Mouse (Mus musculus): ENCODE measurements around the gene Pcdh15. TPM values are rescaled to one million over a fixed set of nuclear protein-coding genes. Genes with fewer than 3 reads are reported as not detected.

Gene Pcdh15
- polyA plus RNA-seq, 1 experiment from 2014 or later: 0.70 TPM

DNA sequence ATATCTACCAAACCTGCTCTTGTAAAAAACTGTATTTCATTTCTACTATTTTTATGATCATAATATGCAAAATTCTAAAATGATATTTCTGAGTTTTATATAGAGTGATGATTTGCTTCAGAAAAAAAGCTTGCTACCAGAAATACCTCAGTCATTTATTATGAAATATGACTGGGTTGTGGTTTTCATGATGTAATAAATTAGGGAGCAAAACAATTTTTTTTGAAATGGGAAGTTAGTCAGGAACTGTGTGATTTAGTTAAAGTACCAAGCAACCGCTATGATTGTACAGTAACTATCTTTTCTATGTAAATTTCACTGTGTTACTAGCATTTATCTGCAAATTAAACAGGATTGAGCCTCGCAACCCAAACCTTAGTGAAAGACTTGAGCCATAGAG lies 1480.8 kb downstream of the Pcdh15 start:
- no peak overlapping the region for H3K4me2 ChIP-seq (ENCODE audit: low read length)
- H3K4me3 ChIP-seq (ENCODE audit: control insufficient read depth in 1 of 2, insufficient read depth in 1 of 2, low read depth in 1 of 2, low read length in 2 of 2): no peak overlapping the region
- 74% methylated on average over 2 of the region's 2 CpGs for WGBS
- no peak for ATAC-seq (ENCODE audit: insufficient number of reproducible peaks, insufficient read depth, low FRiP score, low read depth)
- no peaks in the 10 kb centered on the region for H3K4me1 ChIP-seq (ENCODE audit: control insufficient read depth in 2 of 2, insufficient read depth in 2 of 2, low read length in 2 of 2)
- no peaks in the 10 kb centered on the region for H3K9me3 ChIP-seq (ENCODE audit: control insufficient read depth, low read length)
- no peak overlapping the region for H3K27ac ChIP-seq (replicated peaks in 1 of 2; ENCODE audit: control insufficient read depth in 1 of 2, insufficient read depth in 1 of 2, low read depth in 2 of 2, low read length in 2 of 2)
- no peak overlapping the region for H3K9ac ChIP-seq (ENCODE audit: low read length)
- H3K27me3 ChIP-seq (ENCODE audit: control insufficient read depth, insufficient read depth, low read length): no peaks in the 10 kb centered on the region
- H3K36me3 ChIP-seq (ENCODE audit: control insufficient read depth, insufficient read depth, low read length): no peaks in the 10 kb centered on the region

- no peak overlapping the region for H3K4me3 ChIP-seq (ENCODE audit: control insufficient read depth in 1 of 2, insufficient read depth in 1 of 2, low read depth in 1 of 2, low read length in 2 of 2)
- H3K27me3 ChIP-seq (ENCODE audit: control insufficient read depth, insufficient read depth, low read length): no peaks in the 10 kb centered on the region
- no peak overlapping the region for H3K9ac ChIP-seq (ENCODE audit: low read length)
- no peaks in the 10 kb centered on the region for H3K4me1 ChIP-seq (ENCODE audit: control insufficient read depth in 2 of 2, insufficient read depth in 2 of 2, low read length in 2 of 2)
- no peak overlapping the region for H3K27ac ChIP-seq (replicated peaks in 1 of 2; ENCODE audit: control insufficient read depth in 1 of 2, insufficient read depth in 1 of 2, low read depth in 2 of 2, low read length in 2 of 2)
- no peak for ATAC-seq (ENCODE audit: insufficient number of reproducible peaks, insufficient read depth, low FRiP score, low read depth)
- H3K36me3 ChIP-seq (ENCODE audit: control insufficient read depth, insufficient read depth, low read length): no peaks in the 10 kb centered on the region
- no peak overlapping the region for H3K4me2 ChIP-seq (ENCODE audit: low read length)
- H3K9me3 ChIP-seq (ENCODE audit: control insufficient read depth, low read length): no peaks in the 10 kb centered on the region
- WGBS: 69% methylated on average over 3 of the region's 3 CpGs
Observed at GRCm38 (mm10) chr10:74591799-74592198, 1492.7 kb downstream of the Pcdh15 start.

- H3K9ac ChIP-seq (ENCODE audit: low read length): no peak overlapping the region
- WGBS: 80% methylated on average over 2 of the region's 2 CpGs
- no peaks in the 10 kb centered on the region for H3K27me3 ChIP-seq (ENCODE audit: control insufficient read depth, insufficient read depth, low read length)
- ATAC-seq (ENCODE audit: insufficient number of reproducible peaks, insufficient read depth, low FRiP score, low read depth): no peak
- H3K9me3 ChIP-seq (ENCODE audit: control insufficient read depth, low read length): no peaks in the 10 kb centered on the region
- no peaks in the 10 kb centered on the region for H3K36me3 ChIP-seq (ENCODE audit: control insufficient read depth, insufficient read depth, low read length)
- H3K4me3 ChIP-seq (ENCODE audit: control insufficient read depth in 1 of 2, insufficient read depth in 1 of 2, low read depth in 1 of 2, low read length in 2 of 2): no peak overlapping the region
- no peaks in the 10 kb centered on the region for H3K4me1 ChIP-seq (ENCODE audit: control insufficient read depth in 2 of 2, insufficient read depth in 2 of 2, low read length in 2 of 2)
- H3K4me2 ChIP-seq (ENCODE audit: low read length): no peak overlapping the region
- H3K27ac ChIP-seq (replicated peaks in 1 of 2; ENCODE audit: control insufficient read depth in 1 of 2, insufficient read depth in 1 of 2, low read depth in 2 of 2, low read length in 2 of 2): no peak overlapping the region
Observed at GRCm38 (mm10) chr10:74607683-74608082, 1508.5 kb downstream of the Pcdh15 start.

DNA sequence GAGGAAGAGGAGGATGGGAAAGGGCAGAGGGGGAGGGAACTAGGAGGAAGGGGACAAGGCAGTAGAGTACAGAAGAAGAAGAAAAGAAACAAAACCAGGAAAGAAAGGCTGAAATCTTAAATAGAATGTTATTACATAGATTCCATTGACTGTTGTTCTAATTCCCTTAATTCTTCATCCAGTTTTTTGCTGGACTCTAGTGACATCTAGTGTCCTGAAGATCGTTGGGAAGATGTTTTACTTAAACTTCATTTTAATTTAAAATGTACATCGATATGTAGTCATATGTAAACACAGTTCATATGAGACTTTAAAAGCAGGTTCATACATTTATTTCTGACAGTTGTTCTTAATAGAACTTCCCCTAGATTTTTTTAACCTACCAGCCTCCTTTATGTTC lies 1522.7 kb downstream of the Pcdh15 start:
- ATAC-seq (ENCODE audit: insufficient number of reproducible peaks, insufficient read depth, low FRiP score, low read depth): no peak
- no peak overlapping the region for H3K9ac ChIP-seq (ENCODE audit: low read length)
- H3K4me1 ChIP-seq (ENCODE audit: control insufficient read depth in 2 of 2, insufficient read depth in 2 of 2, low read length in 2 of 2): no peaks in the 10 kb centered on the region
- H3K4me2 ChIP-seq (ENCODE audit: low read length): no peak overlapping the region
- H3K27ac ChIP-seq (replicated peaks in 1 of 2; ENCODE audit: control insufficient read depth in 1 of 2, insufficient read depth in 1 of 2, low read depth in 2 of 2, low read length in 2 of 2): no peak overlapping the region
- H3K4me3 ChIP-seq (ENCODE audit: control insufficient read depth in 1 of 2, insufficient read depth in 1 of 2, low read depth in 1 of 2, low read length in 2 of 2): no peak overlapping the region
- WGBS: 50% methylated on average over 2 of the region's 2 CpGs
- no peaks in the 10 kb centered on the region for H3K27me3 ChIP-seq (ENCODE audit: control insufficient read depth, insufficient read depth, low read length)
- no peaks in the 10 kb centered on the region for H3K9me3 ChIP-seq (ENCODE audit: control insufficient read depth, low read length)
- no peaks in the 10 kb centered on the region for H3K36me3 ChIP-seq (ENCODE audit: control insufficient read depth, insufficient read depth, low read length)

DNA sequence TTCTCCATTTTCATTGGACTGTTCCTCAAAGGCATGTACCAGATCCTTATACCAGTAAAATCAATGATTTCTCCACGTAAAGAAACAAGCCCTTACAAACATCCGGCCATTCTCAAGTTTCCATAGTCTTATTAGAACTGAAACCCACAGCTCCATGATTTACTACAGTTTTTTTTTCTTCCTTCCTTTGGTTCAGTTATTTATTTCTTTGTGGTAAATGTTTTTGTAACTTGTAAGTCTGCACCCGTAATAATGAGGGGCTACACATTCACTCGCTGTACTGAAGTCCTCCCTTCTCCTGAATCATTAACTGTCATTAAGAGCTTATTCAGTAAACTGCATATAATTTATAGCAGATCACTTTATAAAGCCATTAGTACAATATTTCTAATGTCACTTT lies 1526.6 kb downstream of the Pcdh15 start:
- WGBS: 83% methylated on average over 4 of the region's 4 CpGs
- Histone ChIP-seq H3K36me3 (ENCODE audit: control insufficient read depth, insufficient read depth, low read length) (no peaks in the 10 kb centered on the region), H3K4me1 (ENCODE audit: control insufficient read depth in 2 of 2, insufficient read depth in 2 of 2, low read length in 2 of 2) (no peaks in the 10 kb centered on the region), H3K27me3 (ENCODE audit: control insufficient read depth, insufficient read depth, low read length) (no peaks in the 10 kb centered on the region), H3K4me2 (ENCODE audit: low read length) (no peak overlapping the region), H3K9me3 (ENCODE audit: control insufficient read depth, low read length) (no peaks in the 10 kb centered on the region), H3K27ac (replicated peaks in 1 of 2; ENCODE audit: control insufficient read depth in 1 of 2, insufficient read depth in 1 of 2, low read depth in 2 of 2, low read length in 2 of 2) (no peak overlapping the region), H3K4me3 (ENCODE audit: control insufficient read depth in 1 of 2, insufficient read depth in 1 of 2, low read depth in 1 of 2, low read length in 2 of 2) (no peak overlapping the region), H3K9ac (ENCODE audit: low read length) (no peak overlapping the region)
- ATAC-seq (ENCODE audit: insufficient number of reproducible peaks, insufficient read depth, low FRiP score, low read depth): no peak

DNA sequence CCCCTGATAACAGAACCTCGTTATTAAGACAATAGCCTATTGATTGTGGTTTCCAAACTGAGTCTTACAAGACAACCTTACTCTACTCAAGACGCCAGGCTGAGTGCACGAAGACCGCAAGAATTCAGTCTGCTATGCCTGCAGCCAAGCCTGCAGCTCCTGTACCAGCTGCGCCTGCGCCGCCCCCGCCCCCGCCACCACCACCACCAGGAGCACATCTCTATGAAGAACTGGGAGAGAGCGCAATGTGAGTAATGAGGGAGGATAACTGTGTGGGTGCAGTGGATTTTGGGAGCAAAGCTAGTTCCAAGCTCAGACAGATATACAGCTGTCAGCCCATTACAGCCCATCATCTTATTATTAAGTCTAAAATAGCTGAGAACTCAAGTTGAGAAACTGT lies 1527.5 kb downstream of the Pcdh15 start:
- no peak for ATAC-seq (ENCODE audit: insufficient number of reproducible peaks, insufficient read depth, low FRiP score, low read depth)

DNA sequence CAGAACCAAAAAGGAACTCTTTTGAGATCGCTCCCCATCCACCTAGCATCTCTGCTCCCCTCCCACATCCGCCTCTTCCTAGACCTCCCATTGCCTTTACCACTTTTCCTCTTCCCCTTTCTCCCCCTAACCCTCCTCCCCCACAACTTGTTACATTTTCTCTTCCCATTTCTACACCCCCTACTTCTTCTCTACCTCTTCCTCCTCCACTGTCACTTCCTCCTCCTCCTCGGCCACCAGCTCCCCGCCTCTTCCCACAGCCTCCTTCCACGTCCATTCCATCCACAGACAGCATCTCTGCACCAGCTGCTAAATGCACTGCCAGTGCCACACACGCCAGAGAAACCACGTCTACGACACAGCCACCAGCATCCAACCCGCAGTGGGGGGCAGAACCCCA lies 1532.2 kb downstream of the Pcdh15 start:
- 77% methylated on average over 9 of the region's 9 CpGs for WGBS
- H3K4me3 ChIP-seq (ENCODE audit: control insufficient read depth in 1 of 2, insufficient read depth in 1 of 2, low read depth in 1 of 2, low read length in 2 of 2): no peak overlapping the region
- no peaks in the 10 kb centered on the region for H3K4me1 ChIP-seq (ENCODE audit: control insufficient read depth in 2 of 2, insufficient read depth in 2 of 2, low read length in 2 of 2)
- no peak overlapping the region for H3K27ac ChIP-seq (replicated peaks in 1 of 2; ENCODE audit: control insufficient read depth in 1 of 2, insufficient read depth in 1 of 2, low read depth in 2 of 2, low read length in 2 of 2)
- H3K9me3 ChIP-seq (ENCODE audit: control insufficient read depth, low read length): no peaks in the 10 kb centered on the region
- no peaks in the 10 kb centered on the region for H3K27me3 ChIP-seq (ENCODE audit: control insufficient read depth, insufficient read depth, low read length)
- H3K9ac ChIP-seq (ENCODE audit: low read length): no peak overlapping the region
- ATAC-seq (ENCODE audit: insufficient number of reproducible peaks, insufficient read depth, low FRiP score, low read depth): no peak
- no peak overlapping the region for H3K4me2 ChIP-seq (ENCODE audit: low read length)
- H3K36me3 ChIP-seq (ENCODE audit: control insufficient read depth, insufficient read depth, low read length): no peaks in the 10 kb centered on the region

More for the DNA sequence above, 1527.5 kb downstream of the Pcdh15 start:
- Histone ChIP-seq H3K27ac (replicated peaks in 1 of 2; ENCODE audit: control insufficient read depth in 1 of 2, insufficient read depth in 1 of 2, low read depth in 2 of 2, low read length in 2 of 2) (no peak overlapping the region), H3K36me3 (ENCODE audit: control insufficient read depth, insufficient read depth, low read length) (no peaks in the 10 kb centered on the region), H3K9me3 (ENCODE audit: control insufficient read depth, low read length) (no peaks in the 10 kb centered on the region), H3K4me3 (ENCODE audit: control insufficient read depth in 1 of 2, insufficient read depth in 1 of 2, low read depth in 1 of 2, low read length in 2 of 2) (no peak overlapping the region), H3K27me3 (ENCODE audit: control insufficient read depth, insufficient read depth, low read length) (no peaks in the 10 kb centered on the region), H3K9ac (ENCODE audit: low read length) (no peak overlapping the region), H3K4me2 (ENCODE audit: low read length) (no peak overlapping the region), H3K4me1 (ENCODE audit: control insufficient read depth in 2 of 2, insufficient read depth in 2 of 2, low read length in 2 of 2) (no peaks in the 10 kb centered on the region)
- WGBS: 67% methylated on average over 10 of the region's 10 CpGs

DNA sequence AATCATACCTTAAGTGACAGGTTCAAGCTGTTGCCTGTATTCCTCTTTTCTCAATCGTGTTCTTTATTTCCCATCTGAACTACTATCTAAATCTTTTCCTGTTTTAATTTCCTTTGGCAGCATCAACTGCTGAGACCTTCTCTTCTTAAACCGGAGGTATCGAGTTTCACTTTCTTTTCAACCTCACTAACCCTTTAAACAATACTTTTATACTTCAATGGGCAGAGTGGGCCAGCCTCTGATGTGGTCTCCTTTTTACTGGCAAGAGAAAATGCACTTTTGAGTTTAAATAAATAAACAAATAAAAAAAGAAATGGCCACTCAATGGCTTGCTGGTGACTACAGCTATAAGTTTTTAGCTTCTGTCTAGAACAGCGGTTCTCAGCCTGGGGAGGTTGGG lies 1537.9 kb downstream of the Pcdh15 start:
- no peaks in the 10 kb centered on the region for H3K9me3 ChIP-seq (ENCODE audit: control insufficient read depth, low read length)
- no peaks in the 10 kb centered on the region for H3K36me3 ChIP-seq (ENCODE audit: control insufficient read depth, insufficient read depth, low read length)
- no peak overlapping the region for H3K9ac ChIP-seq (ENCODE audit: low read length)
- no peak for ATAC-seq (ENCODE audit: insufficient number of reproducible peaks, insufficient read depth, low FRiP score, low read depth)
- no peaks in the 10 kb centered on the region for H3K4me1 ChIP-seq (ENCODE audit: control insufficient read depth in 2 of 2, insufficient read depth in 2 of 2, low read length in 2 of 2)
- 49% methylated on average over 4 of the region's 4 CpGs for WGBS
- H3K4me3 ChIP-seq (ENCODE audit: control insufficient read depth in 1 of 2, insufficient read depth in 1 of 2, low read depth in 1 of 2, low read length in 2 of 2): no peak overlapping the region
- no peak overlapping the region for H3K27ac ChIP-seq (replicated peaks in 1 of 2; ENCODE audit: control insufficient read depth in 1 of 2, insufficient read depth in 1 of 2, low read depth in 2 of 2, low read length in 2 of 2)
- H3K4me2 ChIP-seq (ENCODE audit: low read length): no peak overlapping the region
- H3K27me3 ChIP-seq (ENCODE audit: control insufficient read depth, insufficient read depth, low read length): no peaks in the 10 kb centered on the region
